Mouse (Mus musculus): Measurements from ENCODE around the gene Rab3il1.

GRCm38 (mm10) chr19:10071892-10072291 is 70.4 kb downstream of the Rab3il1 start:
- no peak for TF ChIP-seq POLR2A (IDR thresholded peaks at IDR 0.05; ENCODE audit: control insufficient read depth, low read depth, low read length)
- no peak for TF ChIP-seq CTCF (IDR thresholded peaks at IDR 0.05; ENCODE audit: control insufficient read depth, insufficient read depth, insufficient replicate concordance, low read depth, low read length)
